Mouse (Mus musculus): Measurements from ENCODE around the gene Dupd1.

- no peak for TF ChIP-seq CTCF (IDR thresholded peaks at IDR 0.05; ENCODE audit: control insufficient read depth, insufficient read depth, insufficient replicate concordance, low read depth, low read length)
- no peak for TF ChIP-seq POLR2A (IDR thresholded peaks at IDR 0.05; ENCODE audit: control insufficient read depth, low read depth, low read length)
Measured at GRCm38 (mm10) chr14:21750881-21751542, 36.6 kb upstream of the Dupd1 start, which contains the start of gene Dusp13.

Measured in testis, adult 2 months (tissue).